Mouse (Mus musculus) gastrocnemius, postnatal 14 days (tissue): ENCODE measurements at regions not wholly inside any gene's neighbourhood (a gene's known extent, or its start where the extent isn't known, plus 50 kb on each side); places are given as distances from the start of the nearest gene placed in this dataset.

Source experiments
- DNase-seq: peaks from one replicate; pipeline ENCODE4 v3.0.0; 2021; ENCODE audit warnings: mixed read lengths
- intact Hi-C: fragments of 180-260 bp; cut with DNase I; formaldehyde crosslinking; loops from one replicate; pipeline ENCODE4 v1.15.1; 2025; ENCODE audit warnings: low total_unique reads

DNA sequence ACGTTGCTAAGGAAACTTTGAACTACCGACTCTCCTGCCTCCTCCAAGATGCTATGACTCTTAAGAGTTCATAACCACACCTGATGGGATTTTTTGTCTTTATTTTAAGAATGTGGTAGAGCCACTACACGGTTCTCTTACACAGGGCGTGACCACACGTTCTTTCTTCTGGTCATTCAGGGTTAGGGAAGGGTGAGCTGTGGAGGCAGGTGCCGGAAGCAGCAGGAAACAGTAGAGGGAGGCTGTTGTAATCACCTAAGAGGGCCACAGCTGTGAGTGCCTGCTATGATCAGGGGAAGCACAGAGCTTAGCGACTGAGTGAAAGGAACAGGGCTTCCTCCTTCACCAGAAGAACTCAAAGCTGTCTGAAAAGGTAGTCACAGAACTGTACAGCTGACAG, 50.6 kb upstream of the Larp1 start:
- DNase-seq: no peak
- intact Hi-C loops: no loop called here

DNA sequence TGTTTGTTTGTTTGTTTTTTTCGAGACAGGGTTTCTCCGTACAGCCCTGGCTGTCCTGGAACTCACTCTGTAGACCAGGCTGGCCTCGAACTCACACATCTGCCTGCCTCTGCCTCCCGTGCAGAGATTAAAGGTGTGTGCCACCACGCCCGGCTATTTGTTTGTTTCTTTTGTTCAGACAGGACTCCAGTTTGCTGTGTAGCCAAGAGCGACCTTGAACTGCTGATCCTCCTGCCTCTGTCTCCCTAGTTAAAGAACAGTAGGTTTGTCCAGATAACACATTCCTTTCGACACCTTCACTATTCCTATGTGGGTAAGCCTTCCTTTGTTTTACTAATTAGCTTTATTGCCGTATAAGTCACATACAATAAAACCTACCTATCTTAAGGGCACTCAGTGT, 52.0 kb upstream of the Larp1 start:
- no peak for DNase-seq
- intact Hi-C loops: no loop called here

DNA sequence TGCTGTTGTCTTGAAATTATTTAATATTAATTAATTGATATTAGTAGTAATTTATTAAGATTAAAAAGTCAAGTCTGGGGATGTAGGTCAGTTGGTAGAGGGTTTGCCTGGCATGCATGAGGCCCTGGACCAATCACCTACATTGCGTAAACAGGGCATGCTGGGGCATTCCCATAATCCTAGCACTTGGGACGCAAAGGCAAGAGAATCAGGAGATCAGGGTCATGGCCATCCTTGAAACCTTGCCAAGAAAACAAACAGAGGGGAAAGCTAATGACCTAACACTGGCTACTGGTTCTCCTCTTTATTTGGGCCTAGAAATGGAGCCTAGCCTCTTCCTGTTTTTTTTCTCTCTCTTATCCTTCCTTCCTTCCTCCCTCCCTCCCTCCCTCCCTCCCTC, 52.8 kb upstream of the Larp1 start:
- intact Hi-C loops: no loop called here
- no peak for DNase-seq

DNA sequence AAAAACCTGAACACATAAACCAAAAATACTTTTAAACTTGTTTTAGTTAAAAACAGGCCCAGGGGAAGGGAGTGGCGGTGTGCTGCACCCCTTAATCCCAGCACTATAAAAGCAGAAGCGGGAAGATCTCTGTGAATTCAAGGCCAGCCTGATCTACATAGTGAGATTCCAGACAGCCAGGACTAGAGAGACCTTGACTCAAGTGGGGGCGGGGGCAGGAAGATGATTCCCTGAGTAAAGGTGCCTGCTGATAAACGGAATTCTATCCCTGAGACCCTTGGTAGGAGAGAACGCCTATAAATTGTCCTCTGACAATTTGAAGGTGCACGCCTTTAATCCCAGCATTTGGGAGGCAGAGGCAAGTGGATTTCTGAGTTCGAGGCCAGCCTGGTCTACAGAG, 53.4 kb upstream of the Larp1 start:
- intact Hi-C loops: no loop called here
- no peak for DNase-seq

- DNase-seq: no peak
- intact Hi-C loops: loop anchor here (5.0 kb wide), 2 partner anchors 48 to 103 kb away; no protein-coding TSS in a partner anchor
Measured at GRCm38 (mm10) chr11:57954510-57955184, 54.2 kb upstream of the Larp1 start.

- intact Hi-C loops: loop anchor here (5.0 kb wide), 2 partner anchors 49 to 104 kb away; no protein-coding TSS in a partner anchor
- no peak for DNase-seq
Measured at GRCm38 (mm10) chr11:57953694-57954093, 55.2 kb upstream of the Larp1 start.

DNA sequence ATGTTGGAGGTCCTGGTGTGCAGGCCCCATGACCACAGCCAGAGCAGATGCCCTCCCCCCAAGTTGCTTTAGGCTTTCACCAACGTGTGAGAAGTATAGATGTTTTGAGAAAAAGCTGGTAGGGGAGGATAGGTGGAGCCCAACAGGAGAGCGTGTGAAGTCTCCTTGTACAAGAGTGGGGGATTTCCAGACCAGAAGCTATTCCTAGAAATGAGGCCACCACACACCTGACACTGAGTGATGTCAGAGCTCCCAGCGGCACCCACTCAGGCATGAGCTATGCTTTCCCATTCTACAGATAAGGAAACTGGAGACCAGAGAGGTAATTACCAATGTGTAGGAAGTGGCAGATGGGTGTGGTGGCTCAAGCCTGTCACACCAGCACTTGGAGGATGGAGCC, 56.2 kb upstream of the Larp1 start:
- intact Hi-C loops: loop anchor here (5.0 kb wide), 2 partner anchors 50 to 105 kb away; no protein-coding TSS in a partner anchor

GRCm38 (mm10) chr11:57951541-57952326, 57.1 kb upstream of the Larp1 start:
- DNase-seq: no peak
- intact Hi-C loops: loop anchor here (5.0 kb wide), 2 partner anchors 51 to 106 kb away; no protein-coding TSS in a partner anchor

More for the DNA sequence above, 56.2 kb upstream of the Larp1 start:
- DNase-seq: no peak

DNA sequence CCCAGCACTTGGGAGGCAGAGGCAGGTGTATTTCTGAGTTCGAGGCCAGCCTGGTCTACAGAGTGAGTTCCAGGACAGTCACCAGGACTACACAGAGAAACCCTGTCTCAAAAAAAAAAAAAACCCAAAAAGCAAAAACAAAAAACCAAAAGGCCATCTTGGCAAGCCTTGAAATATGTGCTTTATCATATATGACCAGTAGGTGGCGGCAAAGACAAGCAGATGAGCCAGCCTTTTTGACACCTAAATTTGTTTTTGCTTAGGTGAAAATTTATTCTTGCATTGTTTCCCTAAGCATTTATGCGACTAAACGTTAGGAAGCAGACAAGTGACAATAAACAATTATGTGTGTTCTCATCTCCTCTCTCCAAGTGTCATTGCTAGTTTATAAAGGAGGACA, 57.9 kb upstream of the Larp1 start:
- intact Hi-C loops: loop anchor here (5.0 kb wide), 2 partner anchors 51 to 106 kb away; no protein-coding TSS in a partner anchor
- no peak for DNase-seq

DNA sequence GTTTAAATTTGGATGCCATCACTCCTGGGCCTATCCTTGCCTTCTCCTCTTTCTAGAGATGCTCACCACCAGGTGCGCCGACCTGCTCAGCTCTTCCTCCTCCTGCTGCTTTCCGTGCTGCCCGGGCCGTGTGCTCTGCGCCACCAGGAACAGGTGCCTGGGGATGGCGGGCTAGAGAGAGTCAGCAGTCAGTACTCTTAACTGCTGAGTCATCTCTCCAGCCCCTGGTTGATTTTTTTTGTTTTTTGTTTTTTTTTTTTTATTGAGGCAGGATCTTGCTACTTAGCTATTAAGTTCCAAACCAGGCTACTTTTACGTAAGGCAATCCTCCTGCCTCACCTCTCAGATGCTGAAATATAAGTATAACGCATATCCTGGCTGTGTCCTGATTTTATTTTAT, 59.8 kb upstream of the Larp1 start:
- no peak for DNase-seq
- intact Hi-C loops: no loop called here

- intact Hi-C loops: no loop called here
- DNase-seq: no peak
Measured at GRCm38 (mm10) chr11:57947347-57947746, 61.5 kb upstream of the Larp1 start.

GRCm38 (mm10) chr11:57934391-57934850, 74.4 kb upstream of the Larp1 start:
- intact Hi-C loops: loop anchor here (2.0 to 10.0 kb wide), 3 partner anchors 60 to 150 kb away; no protein-coding TSS in a partner anchor

GRCm38 (mm10) chr11:57933065-57933464, 75.8 kb upstream of the Larp1 start:
- intact Hi-C loops: loop anchor here (10.0 kb wide), 2 partner anchors 58 to 148 kb away; no protein-coding TSS in a partner anchor
- DNase-seq: no peak

More at GRCm38 (mm10) chr11:57934391-57934850, 74.4 kb upstream of the Larp1 start:
- DNase-seq: peak; percentile 79

GRCm38 (mm10) chr11:57929506-57929905, 79.4 kb upstream of the Larp1 start:
- no peak for DNase-seq
- intact Hi-C loops: no loop called here

DNA sequence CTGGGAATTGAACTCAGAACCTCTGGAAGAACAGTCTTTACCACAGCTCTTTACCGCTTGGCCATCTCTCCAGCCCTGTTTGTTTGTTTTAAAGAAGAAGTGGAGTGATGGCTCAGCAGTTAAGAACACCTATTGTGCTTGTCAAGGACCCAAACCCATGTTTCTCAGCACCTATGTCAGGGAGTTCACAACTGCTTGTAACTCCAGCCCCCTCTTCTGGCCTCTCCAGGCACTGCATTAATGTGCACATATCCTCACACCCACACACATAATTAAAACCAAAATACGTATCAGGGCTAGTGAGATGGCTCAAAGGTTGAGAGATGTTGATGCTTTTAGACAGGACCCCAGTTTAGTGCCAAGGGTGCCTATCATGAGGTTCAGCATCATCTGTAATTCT, 87.6 kb upstream of the Hand1 start:
- intact Hi-C loops: no loop called here
- DNase-seq: no peak

DNA sequence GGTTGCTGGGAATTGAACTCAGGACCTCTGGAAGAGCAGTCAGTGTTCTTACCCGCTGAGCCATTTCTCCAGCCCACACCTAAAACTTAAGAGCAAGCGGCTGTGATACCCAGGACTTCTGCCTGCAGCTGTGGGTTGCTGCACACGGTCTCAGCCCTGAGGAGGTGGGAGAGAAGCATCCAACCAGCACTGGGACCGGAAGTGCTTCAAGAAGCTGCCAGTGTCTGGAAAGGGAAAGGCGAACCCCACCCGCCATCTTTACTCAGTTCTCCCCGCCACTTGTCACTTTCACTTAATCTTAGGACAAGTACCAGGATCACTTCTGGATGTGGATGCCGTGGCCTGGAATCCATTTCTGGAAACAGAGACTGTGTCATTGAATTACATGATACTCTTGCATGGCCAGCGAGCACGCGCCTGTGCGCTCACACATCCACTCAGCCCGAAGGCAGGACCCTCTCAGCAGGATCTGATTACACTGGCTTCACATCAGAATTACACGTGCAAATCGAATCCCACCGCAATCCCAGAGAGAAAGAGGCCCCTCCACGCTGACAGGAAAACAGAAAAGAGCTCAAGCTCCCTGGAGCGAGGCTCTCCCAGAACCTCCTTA, 85.9 kb upstream of the Hand1 start:
- DNase-seq: no peak
- intact Hi-C loops: no loop called here

GRCm38 (mm10) chr11:57917974-57918373, 85.4 kb upstream of the Hand1 start:
- intact Hi-C loops: no loop called here
- no peak for DNase-seq

DNA sequence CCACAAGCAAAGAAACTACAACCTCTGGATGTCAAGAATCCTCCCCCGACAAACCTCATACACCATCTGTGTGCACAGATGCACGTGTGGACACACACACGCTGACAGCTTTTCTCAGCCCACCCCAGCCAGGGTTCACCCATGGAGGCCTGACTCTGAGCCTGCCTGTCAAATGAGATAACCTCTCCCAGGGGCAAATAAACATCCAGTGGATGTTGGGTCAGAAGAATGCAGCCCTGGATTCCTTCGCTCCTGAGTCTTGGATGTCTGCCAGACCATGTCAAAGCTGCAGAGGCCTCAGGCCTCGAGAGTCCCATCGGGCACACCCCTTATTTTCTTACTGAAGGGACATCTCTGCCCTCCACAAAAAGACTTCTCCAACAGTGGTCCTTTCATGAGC, 83.4 kb upstream of the Hand1 start:
- DNase-seq: no peak
- intact Hi-C loops: no loop called here

GRCm38 (mm10) chr11:57913801-57914560, 81.4 kb upstream of the Hand1 start:
- DNase-seq: no peak
- intact Hi-C loops: no loop called here
